Mouse (Mus musculus) right cerebral cortex, postnatal 36 days (tissue): ENCODE results near the gene Arl15.
"Not testable (repeated sequence)": the region's sequence is repeated elsewhere in the genome, so short reads cannot be mapped to it uniquely, and the experiment has no call there.

Source experiments
- DNase-seq, 2 experiments: peaks; one replicate each; pipeline ENCODE4 v3.0.0; 2022; ENCODE audit warnings: low spot score in 2 of 2, mixed read lengths in 1 of 2

Arl15 gene

DNA sequence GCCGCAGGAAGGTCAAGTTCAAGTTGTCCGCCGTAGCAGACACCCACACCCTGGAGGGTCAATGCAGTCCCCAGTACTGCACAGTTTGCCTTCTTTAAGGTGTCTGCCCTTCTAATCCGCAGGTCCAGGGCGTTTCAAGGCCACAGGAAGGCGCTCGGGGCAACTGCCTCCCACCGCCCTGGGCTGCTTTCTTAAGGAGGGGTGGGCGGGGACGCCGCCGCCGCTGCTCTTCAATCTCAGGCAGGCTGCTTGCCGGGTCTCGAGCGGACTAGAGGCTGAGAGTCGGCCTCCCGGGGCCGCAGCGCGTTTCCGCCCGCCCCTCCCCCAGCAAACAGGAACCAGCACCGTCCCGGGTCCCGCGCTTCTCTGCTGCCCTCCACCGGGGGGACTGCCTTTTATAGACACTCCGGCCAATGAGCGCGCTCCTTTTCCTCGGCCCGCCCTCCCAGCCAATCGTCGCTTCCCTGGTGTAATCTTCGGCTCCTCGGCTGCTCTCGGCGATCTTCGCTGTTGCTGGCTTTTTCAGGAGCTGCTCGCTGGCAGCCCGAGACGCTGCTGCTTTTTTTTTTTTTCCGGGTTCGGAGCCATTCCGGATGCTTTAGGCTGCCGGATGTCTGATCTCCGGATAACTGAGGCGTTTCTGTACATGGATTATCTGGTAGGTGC is at the start of gene Arl15:
Gene Arl15, plus strand, starts transcription at position 467 of the 666 bp plus-strand sequence.
- peak; percentile 95 for DNase-seq

DNA sequence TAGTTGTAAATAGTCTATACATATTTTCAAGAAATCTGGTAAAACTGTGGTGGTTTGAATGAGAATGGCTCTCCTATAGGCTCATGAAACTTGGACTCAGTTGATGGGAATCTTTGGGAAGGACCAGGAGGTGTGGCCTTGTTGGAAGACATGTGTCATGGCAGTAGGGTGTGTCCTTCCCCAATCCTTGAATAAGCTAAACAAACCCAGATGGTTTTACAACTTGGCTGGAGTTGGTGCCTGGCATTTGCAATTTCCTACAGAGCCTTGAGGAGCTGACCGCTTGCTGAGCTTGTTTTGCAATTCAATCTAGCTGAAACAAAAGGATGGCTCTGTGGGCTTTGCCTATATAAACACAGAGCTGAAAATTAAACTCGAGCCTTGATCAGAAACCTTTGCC is 49.0 kb upstream of the Arl15 start:
- DNase-seq = no peak

DNA sequence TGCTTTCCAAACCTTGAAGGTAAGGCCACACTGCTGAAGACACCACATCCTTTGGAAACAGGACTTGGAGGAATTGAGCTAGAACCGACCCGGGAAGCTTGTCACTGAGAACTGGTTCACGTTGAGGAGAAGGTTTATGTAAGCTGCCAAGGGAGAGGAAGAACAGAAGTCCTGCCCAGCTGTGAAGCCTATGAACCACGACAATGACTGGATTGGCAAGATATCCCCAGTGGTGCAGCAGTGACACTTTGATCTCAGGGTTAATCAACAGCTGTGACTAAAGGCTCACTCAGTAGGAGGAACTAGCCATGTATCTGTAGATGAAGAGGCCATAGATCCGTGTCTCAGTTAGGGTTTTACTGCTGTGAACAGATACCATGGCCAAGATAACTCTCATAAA is 43.5 kb upstream of the Arl15 start:
- DNase-seq = no peak

DNA sequence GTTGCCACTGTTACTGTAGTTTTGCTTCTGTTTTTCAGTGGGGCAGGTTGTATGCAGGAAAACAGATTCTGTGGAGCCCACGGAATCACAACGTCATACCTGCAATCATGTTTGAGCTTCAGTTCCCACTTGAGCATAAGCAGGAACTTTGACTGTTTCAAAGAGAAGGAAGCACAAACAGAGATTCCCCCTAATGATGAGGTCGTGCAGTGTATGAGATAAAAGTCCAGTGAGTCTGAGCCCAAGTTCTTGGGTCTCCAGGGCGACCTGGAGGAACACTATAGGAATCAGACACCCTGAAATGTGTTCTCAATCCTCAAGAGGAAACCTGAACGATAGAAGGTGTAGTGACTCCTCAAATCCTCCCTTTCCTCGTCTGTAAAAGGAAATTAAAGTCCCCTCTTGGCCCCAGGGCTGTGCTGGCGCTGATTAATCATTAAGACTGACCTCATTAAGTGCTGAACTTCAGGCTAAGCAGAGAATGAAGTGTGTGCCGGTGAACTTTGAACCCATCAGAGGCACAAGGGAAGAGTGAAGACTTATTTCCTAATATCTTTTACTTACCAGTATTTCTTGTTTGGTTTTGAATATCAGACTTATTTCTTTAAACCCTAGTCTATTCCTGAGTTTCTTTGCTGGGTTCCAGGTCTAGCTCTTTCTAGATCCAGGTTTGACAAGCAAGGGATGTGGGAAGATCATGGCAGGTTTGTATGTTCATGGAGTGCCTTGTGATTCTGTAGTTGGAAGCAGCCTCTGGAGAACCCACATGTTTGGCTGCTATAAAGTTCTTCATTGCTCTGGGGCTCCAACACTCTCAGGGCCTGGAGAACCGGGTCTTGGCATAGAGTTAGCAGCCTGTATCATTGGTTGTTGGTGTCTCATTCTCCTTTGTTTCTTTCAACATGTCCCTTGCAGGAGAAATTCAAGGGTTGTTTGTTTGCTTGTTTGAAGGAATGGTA is 39.3 kb upstream of the Arl15 start:
- DNase-seq = no peak

DNA sequence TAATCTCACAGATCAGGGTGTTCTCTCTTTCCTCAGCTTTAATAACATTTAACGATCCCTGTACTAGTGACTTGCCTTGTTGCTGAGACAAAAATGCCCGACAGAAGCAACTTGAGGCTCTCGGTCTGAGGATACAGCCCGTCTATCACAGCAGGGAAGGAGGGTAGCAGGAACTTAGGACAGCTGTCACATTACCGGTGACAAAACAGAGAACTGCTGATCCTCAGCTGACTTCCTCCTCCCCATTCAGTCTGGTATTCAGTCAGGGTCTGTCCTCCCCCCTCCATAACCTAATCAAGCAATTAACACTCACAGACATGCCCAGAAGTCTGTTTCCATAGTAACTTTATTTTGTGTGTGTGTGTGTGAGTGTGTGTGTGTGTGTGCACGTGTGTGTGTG is 38.5 kb upstream of the Arl15 start:
- no peak for DNase-seq

DNA sequence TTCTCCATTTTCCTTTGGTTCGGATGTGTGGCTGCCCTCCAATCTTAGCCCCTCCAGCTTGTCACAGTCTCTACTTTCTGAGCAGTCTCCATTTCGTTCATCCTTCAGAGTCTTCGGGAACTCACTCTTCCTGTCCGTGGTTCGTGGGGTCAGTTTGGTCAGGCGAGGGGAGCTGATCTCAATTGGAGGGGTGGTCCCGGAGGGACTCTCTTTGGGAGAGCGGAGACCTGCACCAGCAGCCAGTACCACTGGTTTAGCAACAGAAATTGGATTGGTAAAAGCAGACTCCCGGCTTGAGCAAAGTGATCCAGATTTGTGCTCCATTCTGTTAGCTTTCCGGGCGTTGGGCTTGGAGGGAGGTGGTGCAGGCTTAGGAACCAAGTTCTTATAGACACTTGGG is 32.6 kb upstream of the Arl15 start:
- DNase-seq = no peak

DNA sequence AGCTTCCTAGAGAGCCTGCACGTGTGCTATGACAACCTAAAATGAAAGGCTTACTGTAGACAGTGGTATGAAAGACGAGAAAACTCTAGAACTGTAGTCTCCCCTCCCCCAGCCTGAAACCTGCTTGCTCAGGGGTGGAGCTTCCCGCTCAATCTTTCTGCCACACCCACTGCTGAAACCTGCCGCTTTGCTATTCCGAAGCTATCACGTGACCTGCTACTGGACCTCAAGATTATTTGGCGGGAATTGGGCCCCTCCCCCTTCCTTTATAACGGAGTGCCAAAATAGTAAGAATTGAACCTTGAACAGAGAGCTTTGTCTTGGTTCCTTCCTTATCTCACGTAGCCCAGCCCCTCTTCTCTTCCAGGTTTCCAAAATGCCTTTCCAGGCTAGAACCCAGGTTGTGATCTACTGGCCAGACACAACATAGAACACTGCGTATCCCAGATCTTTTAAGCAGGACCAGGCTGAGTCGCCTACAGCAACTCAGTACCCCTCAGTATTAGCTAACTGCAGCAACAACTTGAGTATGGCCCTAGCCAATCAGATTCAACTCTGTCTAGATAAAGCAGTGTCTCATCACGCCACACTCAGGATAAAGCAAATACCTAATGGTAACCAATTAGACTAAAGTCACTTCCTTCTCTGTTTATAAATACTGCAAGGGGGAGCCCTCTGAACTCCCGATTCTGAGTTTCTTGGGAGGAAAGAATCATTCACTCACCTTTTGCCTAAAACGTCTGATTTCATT is 31.4 kb upstream of the Arl15 start:
- no peak for DNase-seq

DNA sequence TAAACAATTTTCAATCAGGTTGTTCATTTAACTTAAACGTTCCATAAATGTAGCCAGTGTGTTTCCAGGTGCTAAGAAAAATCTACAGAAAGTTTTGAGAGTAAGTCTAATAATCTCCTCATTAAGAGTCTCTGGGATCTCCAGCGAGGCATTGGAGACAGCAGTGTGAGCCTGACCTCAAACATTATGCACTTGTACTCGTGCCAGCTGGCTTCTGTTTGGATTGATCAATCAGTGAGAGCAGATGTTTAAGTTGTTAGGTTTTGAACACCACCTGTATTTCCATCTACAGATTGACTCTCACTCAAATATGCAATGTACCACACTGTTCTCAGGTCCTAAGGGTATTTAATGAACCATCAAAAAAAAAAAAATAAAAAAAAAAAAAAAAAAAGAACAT is 28.9 kb upstream of the Arl15 start:
- no peak for DNase-seq

DNA sequence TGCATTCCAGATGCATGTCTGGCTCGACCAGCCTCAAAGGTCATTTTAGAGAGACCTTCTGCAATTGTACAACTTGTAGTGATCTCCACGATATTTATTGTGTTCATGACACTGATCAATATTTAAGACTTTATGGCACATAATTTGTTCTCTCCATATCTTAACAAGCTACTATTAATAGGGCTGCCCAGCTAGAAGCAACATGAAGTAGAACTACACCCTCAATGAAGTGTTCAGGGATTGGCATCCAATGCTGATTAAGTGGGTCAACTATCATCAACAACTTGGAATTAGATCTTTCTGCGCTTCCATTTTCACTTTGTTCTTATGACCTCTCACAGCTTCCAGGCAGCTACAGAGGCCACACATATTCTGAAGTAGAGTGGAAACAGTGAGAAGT is 24.5 kb upstream of the Arl15 start:
- no peak for DNase-seq

DNA sequence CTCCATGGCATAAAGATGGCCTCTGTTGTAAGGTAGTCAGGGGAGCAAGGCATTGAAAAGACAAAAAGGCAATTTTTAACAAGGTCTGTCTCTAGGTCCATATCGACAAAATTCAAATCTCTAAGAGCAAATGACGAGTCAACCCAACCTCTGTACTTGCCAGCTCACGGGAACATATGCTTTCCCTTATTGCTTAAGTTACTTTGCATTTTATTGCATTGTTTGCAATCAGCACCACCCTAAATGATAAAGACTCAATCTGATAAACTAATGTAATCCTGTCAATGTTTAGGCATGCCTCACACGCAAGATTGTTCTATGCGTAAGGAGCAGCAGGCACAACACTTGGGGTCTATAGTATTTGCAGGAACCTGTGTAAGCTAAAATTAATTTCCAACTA is 24.0 kb upstream of the Arl15 start:
- DNase-seq = no peak

DNA sequence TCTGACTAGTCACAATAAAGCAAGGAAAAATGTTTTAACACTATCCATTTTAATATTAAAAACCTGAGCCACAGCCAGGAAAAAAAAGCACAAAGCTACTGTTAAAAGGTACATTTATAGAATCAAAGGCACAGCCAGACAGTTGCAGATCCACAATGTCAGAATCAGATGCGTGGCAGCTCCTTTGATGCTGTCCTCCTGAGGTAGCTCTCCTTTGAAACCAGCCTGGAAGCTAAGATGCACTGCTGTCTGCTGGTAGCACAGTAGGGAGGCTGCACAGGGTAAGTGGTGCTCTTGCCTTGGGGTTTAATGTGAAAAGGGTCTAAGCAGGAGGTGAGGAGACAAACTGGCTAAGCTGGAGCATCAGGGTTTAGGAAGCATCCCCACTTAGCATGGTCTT is 23.0 kb upstream of the Arl15 start:
- DNase-seq = no peak

DNA sequence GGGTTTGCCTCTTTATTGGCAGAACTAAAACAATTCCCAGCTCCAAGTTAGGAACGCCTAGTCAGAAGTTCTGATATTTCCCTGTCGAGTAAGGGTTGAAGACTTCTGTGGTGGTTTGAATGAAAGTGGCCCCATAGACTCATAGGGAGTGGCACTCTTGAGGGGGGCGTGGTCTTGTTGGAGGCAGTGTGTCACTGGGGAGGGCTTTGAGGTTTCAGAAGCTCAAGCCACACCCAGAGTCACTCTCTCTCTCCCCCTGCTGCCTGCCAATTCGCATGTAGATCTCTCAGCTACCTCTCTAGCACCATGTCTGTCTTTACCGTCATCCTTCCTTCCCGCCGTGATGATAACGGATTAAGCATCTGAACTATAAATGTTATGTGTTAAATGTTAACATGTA is 19.5 kb upstream of the Arl15 start:
- no peak for DNase-seq

DNA sequence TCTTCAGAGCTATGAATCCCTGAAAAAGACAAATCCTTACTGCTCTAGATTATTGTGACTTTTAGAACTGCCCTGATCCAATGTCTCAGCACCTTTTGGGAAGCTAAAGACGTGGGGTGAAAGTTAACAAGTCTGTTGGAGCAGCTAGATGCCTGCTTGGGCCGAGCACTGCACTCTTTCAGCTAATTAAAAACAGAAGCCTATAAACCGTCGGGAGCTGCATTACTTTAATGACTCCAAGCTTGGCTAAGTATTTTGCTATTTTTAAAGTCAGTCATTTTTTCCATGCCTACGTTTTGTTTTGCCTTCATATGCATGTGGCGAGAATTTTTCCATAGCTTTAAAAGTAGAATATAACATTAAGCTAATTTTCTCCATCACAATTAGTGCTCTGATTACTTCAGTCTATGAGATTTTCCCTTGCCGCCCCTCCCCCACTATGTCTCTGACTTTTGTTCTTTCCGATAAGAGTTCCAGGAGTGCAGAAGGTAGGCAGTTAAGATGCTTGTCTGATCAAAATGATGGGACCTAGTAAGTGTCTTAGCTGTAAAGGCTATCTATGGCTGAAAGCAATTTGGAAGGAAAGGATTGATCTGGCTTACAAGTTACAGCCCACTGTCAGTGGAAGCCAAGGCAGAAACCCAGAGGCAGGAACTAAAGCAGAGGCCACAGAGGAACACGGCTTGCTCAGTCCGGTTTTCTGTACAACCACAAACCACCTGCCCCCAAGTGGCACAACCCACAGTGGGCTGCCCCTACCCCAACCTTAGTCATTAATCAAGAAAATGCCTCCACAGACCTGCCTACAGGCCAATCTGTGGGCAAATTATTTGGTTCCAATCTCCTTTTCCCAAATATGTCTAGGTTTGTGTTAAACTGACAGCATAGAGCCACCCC is 18.8 kb upstream of the Arl15 start:
- no peak for DNase-seq

DNA sequence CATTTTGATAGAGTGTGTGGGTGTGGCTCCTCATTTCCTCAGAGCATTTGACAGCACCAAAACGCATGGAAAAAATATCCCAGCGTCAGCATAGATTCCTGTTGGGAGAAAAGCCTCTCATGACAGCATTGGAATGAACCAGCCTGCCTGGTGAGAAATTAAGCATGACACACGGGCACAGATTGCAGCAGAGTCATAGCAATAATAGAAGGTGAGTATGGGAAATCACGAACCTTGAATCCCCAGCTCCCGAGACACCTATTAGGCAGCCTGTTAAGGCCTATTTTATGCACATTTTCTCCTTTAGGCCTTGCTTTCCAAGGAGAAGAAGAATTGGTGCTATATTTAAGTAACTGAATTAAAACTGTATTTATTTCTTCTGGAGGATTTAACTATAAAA is 8.5 kb upstream of the Arl15 start:
- DNase-seq = no peak

DNA sequence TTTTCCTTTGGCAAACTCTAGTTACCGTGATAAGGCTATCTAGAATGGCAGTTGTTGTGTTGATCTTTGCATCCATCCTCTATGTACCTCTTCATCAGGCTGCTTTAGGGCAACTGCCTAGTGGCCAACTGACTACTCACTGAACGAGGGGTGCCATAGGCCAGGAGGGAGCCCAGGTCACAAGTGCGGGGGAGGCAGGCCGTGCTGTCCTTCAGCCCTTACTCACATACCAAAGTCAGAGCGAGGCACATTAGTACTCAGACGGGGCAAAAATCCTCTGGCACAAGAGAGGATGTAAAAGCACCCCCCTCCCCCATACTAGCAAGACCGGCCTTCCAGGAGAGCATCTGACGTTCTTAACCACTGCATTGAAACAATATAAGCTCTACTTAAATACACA is 7.2 kb upstream of the Arl15 start:
- DNase-seq = no peak

DNA sequence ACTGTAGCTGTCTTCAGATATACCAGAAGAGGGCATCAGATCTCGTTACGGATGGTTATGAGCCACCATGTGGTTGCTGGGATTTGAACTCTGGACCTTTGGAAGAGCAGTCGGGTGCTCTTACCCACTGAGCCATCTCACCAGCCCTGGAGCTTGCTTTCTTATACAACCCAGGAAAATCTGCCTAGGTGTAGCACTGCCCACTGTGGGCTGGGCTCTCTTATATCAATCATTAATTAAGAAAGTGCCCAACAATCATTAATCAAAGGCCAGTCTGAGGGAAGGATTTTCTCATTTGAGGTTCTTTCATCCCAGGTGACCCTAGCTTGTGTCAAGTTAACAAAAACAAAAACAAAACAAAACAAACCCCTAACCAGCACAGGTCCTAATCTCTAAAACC is 4.3 kb upstream of the Arl15 start:
- DNase-seq = not testable (repeated sequence)

DNA sequence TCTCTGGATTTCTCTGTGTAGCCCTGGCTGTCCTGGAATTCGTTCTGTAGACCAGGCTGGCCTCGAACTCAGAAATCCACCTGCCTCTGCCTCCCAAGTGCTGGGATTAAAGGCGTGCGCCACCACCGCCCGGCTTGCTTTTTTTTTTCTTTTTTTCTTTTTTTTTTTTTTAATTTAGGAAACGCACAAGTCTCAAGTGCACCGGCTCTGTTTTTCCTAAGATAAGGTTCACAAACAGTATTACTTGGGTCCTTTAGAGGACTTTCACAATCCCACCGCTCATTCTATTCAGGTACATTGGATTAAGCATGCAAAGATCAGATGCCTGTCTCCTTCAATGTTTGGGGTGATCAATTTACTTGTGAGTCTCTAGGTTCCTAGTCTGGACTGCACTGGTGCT is 668 bp upstream of the Arl15 start:
- DNase-seq = no peak

DNA sequence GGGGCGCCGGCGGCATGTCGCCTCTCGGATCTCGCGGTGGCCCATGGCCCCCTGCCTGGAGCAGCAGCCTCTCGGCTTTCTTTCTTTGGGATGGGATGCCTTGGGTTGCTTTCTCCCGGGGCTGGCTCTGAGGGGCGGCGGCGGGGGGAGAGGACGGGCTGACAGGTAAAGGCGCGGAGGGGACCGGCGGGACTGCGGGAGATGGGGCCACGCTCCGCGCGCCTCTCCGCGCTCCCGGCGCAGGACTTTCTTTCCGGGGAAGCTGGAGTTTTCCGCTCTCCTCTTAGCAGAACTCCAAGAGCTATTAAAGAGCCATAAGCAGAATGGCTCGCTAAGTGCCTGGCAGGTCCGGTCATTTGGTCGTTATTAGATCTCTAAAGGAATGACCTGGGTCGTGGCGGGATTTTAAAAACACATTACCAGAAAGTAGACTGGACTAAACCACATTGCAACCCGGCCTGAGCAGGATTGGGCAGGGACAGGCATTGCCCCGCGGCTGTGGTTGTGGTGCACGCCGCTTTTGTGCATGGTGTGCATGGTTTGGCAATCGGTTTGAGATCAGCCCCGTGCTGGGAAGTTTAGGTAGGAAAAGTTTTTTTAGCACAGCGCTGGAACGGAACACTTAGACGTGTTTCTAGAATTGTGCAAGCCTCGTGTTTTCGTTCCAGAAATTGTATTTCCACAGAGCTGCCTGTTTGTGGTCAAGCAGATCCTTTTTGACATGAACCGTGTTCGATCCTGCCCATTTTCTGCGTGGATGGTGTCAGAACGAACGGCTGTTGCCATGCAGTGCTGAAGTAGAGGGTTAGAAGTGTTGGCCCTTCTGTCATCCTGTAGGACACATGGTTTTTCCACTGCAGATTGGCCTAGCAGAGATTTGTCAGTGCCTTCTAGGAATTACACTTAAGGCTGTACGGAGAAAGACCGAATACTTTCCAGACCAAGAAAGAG is 675 bp downstream of the Arl15 start:
- peak; percentile 9 to 18 for DNase-seq

DNA sequence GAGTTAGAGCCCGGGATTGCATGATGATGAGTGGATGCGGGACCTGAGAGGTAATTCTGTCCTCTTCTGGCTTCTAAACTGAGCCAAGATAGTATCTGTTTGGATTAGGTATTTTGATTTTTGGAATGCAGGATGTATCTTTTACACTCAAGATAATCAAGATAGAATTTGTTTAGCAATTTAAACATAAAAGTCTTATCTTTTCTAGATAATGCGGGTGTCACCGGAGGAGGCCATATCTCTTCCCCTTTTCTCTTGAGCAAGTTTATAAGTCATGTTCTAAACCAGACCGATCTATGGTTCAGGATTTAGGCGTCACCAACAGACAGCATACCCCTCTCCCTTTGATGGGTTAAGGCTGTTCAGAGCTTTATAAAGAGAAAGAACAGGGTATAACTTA is 3.1 kb downstream of the Arl15 start:
- DNase-seq = no peak

DNA sequence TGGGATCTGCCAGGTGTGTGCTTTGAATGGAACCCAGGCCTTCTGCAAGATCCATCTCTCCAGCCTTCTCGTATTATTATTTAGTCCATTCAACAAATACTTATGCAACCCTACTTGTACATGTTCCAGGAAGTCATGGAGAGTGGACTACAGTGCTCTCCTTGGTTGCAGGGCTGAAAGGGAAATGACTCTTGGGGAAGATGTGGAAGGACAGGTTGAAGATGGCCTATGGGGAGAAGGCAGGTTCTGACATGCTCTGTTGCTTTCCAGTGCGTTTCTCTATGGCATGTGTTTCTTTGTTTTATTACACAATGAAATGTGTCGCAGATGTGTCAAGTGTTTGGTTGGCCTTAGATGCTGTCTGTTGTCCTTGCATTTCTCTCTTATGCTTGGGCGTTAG is 5.1 kb downstream of the Arl15 start:
- DNase-seq = no peak
